In the genomic region with DNA sequence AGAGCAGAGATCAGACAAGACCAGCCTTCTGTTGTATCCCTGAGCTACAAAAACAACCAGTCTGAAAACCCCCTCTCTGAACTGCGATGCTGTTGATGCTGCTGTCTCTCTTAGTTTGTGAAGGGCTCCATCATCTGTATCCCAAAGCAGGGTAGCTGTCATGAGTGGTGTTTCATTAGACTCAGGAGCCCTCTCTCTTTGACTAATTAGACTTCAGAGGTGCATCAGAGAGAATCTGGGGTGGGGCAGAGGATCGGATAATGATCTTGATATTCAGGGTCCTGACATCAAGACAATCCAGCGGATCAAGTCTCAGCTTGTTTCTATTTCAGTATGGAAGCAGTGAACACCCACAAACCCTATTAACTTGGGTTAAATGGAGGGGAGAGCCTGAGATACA, we compare ENCODE assay signal across 16 mouse cellular contexts.
A peak's percentile ranks its signal among the peaks of the same experiment; 100 is the strongest.
DNase-seq lines count a peak whose midpoint lies in the region; ATAC-seq lines count a peak whose summit lies in the region.
"Had no signal": no experiment of that assay in that cellular context is flagged by ENCODE, and none has a peak within 500 bp of the region (broad histone marks: within the 10 kb centered on the region; RNA-seq: fewer than 3 reads in every experiment).

No protein-coding gene starts in this region.

- H3K27ac ChIP-seq in forebrain, embryonic 12.5 days, result peak overlapping the region; percentile 57
- peak overlapping the region; percentile 32; the same call in 1 of the 2 replicates for H3K27ac ChIP-seq in hindbrain, embryonic 11.5 days (ENCODE audit: low read depth, low read length)
- H3K27ac ChIP-seq in midbrain, embryonic 11.5 days (ENCODE audit: low read depth, low read length), result peak overlapping the region; percentile 16
- H3K27ac ChIP-seq in neural tube, embryonic 15.5 days (replicated peaks), result peak overlapping the region; percentile 58
- H3K27ac ChIP-seq: limb, embryonic 10.5 days; liver, embryonic 13.5 days had no signal

- no peaks in the 10 kb centered on the region for H3K27me3 ChIP-seq in forebrain, embryonic 12.5 days
- H3K27me3 ChIP-seq in hindbrain, embryonic 11.5 days (ENCODE audit: control insufficient read depth, insufficient read depth, low read length), result no peaks in the 10 kb centered on the region
- no peaks in the 10 kb centered on the region for H3K27me3 ChIP-seq in midbrain, embryonic 11.5 days (ENCODE audit: control insufficient read depth, insufficient read depth, low read length)
- H3K27me3 ChIP-seq in neural tube, embryonic 15.5 days (replicated peaks), result no peaks in the 10 kb centered on the region
- H3K27me3 ChIP-seq: heart, embryonic 12.5 days; liver, embryonic 13.5 days had no signal

- H3K9me3 ChIP-seq in forebrain, embryonic 12.5 days, result no peaks in the 10 kb centered on the region
- H3K9me3 ChIP-seq in hindbrain, embryonic 11.5 days (ENCODE audit: control insufficient read depth, low read length), result no peaks in the 10 kb centered on the region
- H3K9me3 ChIP-seq in midbrain, embryonic 11.5 days (ENCODE audit: control insufficient read depth, low read length), result no peaks in the 10 kb centered on the region
- H3K9me3 ChIP-seq in neural tube, embryonic 15.5 days (replicated peaks), result no peaks in the 10 kb centered on the region
- H3K9me3 ChIP-seq: heart, embryonic 12.5 days; limb, embryonic 10.5 days; liver, embryonic 13.5 days had no signal

- no peak overlapping the region for H3K4me3 ChIP-seq in forebrain, embryonic 12.5 days (replicated peaks)
- H3K4me3 ChIP-seq in hindbrain, embryonic 11.5 days (ENCODE audit: low read depth, low read length), result no peak overlapping the region
- no peak overlapping the region for H3K4me3 ChIP-seq in midbrain, embryonic 11.5 days (ENCODE audit: low read depth, low read length)
- H3K4me3 ChIP-seq in neural tube, embryonic 15.5 days (replicated peaks), result no peak overlapping the region
- H3K4me3 ChIP-seq: heart, embryonic 12.5 days; limb, embryonic 10.5 days; liver, embryonic 13.5 days; myocyte had no signal

- ATAC-seq in forebrain, embryonic 12.5 days (ENCODE audit: low FRiP score), result peak; percentile 70; the same call in 1 of the 2 replicates
- peak; percentile 51 for ATAC-seq in hindbrain, embryonic 11.5 days (ENCODE audit: low FRiP score)
- peak; percentile 56 for ATAC-seq in midbrain, embryonic 11.5 days (ENCODE audit: low FRiP score)
- ATAC-seq in neural tube, embryonic 15.5 days (ENCODE audit: low FRiP score), result 0 out of 2 replicates have a peak, but pooled peaks have one; percentile 25
- ATAC-seq: intestine, embryonic 16.5 days had no signal

- no peak overlapping the region for H3K9ac ChIP-seq in forebrain, embryonic 12.5 days
- H3K9ac ChIP-seq in hindbrain, embryonic 11.5 days (ENCODE audit: low read depth, low read length), result no peak overlapping the region
- no peak overlapping the region for H3K9ac ChIP-seq in midbrain, embryonic 11.5 days (ENCODE audit: low read length)
- H3K9ac ChIP-seq in neural tube, embryonic 15.5 days (replicated peaks), result no peak overlapping the region
- H3K9ac ChIP-seq: heart, embryonic 12.5 days; liver, embryonic 13.5 days had no signal

- H3K4me1 ChIP-seq in forebrain, embryonic 12.5 days, result peaks cover 24% of the 10 kb centered on the region
- 0 out of 2 replicates have a peak, but pooled peaks cover 2% of the 10 kb centered on the region for H3K4me1 ChIP-seq in hindbrain, embryonic 11.5 days (replicated peaks; ENCODE audit: control insufficient read depth, insufficient read depth, low read length)
- peaks cover 12% of the 10 kb centered on the region for H3K4me1 ChIP-seq in midbrain, embryonic 11.5 days (ENCODE audit: control insufficient read depth, insufficient read depth, low read length)
- H3K4me1 ChIP-seq in neural tube, embryonic 15.5 days, result peaks cover 12% of the 10 kb centered on the region
- H3K4me1 ChIP-seq: liver, embryonic 13.5 days had no signal

- no peaks in the 10 kb centered on the region for H3K36me3 ChIP-seq in forebrain, embryonic 12.5 days (replicated peaks)
- no peaks in the 10 kb centered on the region for H3K36me3 ChIP-seq in hindbrain, embryonic 11.5 days (ENCODE audit: control insufficient read depth, insufficient read depth, low read length)
- H3K36me3 ChIP-seq in midbrain, embryonic 11.5 days (ENCODE audit: control insufficient read depth, insufficient read depth, low read length), result no peaks in the 10 kb centered on the region
- H3K36me3 ChIP-seq in neural tube, embryonic 15.5 days, result no peaks in the 10 kb centered on the region
- H3K36me3 ChIP-seq: heart, embryonic 12.5 days; limb, embryonic 10.5 days; liver, embryonic 13.5 days had no signal

- H3K4me2 ChIP-seq in forebrain, embryonic 12.5 days, result no peak overlapping the region
- no peak overlapping the region for H3K4me2 ChIP-seq in hindbrain, embryonic 11.5 days (replicated peaks; ENCODE audit: low read depth, low read length)
- no peak overlapping the region for H3K4me2 ChIP-seq in midbrain, embryonic 11.5 days
- no peak overlapping the region for H3K4me2 ChIP-seq in neural tube, embryonic 15.5 days
- H3K4me2 ChIP-seq: heart, embryonic 12.5 days; liver, embryonic 13.5 days had no signal

- DNase-seq in hindbrain, embryonic 11.5 days (ENCODE audit: low spot score), result no peak
- peak; percentile 87 for DNase-seq in midbrain, embryonic 11.5 days (ENCODE audit: low spot score, missing footprints)
- DNase-seq in cerebellum, adult 9-10 months, result no peak
- no peak for DNase-seq in adrenal gland, postnatal 10 days
- no peak for DNase-seq in heart, adult 8-10 months (ENCODE audit: low spot score)
- DNase-seq: adrenal gland, adult 8-10 months; heart, postnatal 36 days; liver, embryonic 13.5 days; right cerebral cortex, postnatal 4 days; thymus, postnatal 36 days had no signal

- 16% methylated on average over 3 of the region's 3 CpGs for WGBS in forebrain, embryonic 12.5 days
- WGBS in hindbrain, embryonic 11.5 days, result 62% methylated on average over 3 of the region's 3 CpGs
- 63% methylated on average over 3 of the region's 3 CpGs for WGBS in midbrain, embryonic 11.5 days
- WGBS in neural tube, embryonic 15.5 days, result 43% methylated on average over 3 of the region's 3 CpGs
